Mouse (Mus musculus) CH12.LX (cell line): Measurements from ENCODE around the gene Tubb2b. TPM values are rescaled to one million over a fixed set of nuclear protein-coding genes. Genes with fewer than 3 reads are reported as not detected.

ENCODE experiments used
- DNase-seq: peaks from one replicate; pipeline ENCODE4 v3.0.0-alpha.2; 2013; ENCODE audit errors: extremely low read depth
- H3K27ac ChIP-seq: 2 replicates; pipeline ENCODE4 v1.5.1; 2012; ENCODE audit warnings: low read depth, mild to moderate bottlenecking, control low read depth, moderate library complexity; ENCODE audit not compliant: insufficient read depth
- H3K27me3 ChIP-seq: replicated peaks from 2 replicates; pipeline ENCODE3; 2012; ENCODE audit warnings: inconsistent platforms
- H3K36me3 ChIP-seq, 2 experiments: replicated peaks in 1 of 2; 2 replicates each; pipeline versions ENCODE3 to v1.6.1; 2012; ENCODE audit warnings: inconsistent platforms in 1 of 2, low read length in 1 of 2, mild to moderate bottlenecking in 1 of 2, mixed read lengths in 1 of 2, moderate library complexity in 1 of 2; ENCODE audit not compliant: control insufficient read depth in 1 of 2, insufficient read depth in 1 of 2
- H3K4me1 ChIP-seq, 2 experiments: 2 replicates each; pipeline ENCODE4 v1.6.1; 2012; ENCODE audit warnings: inconsistent platforms in 1 of 2, moderate library complexity in 1 of 2; ENCODE audit not compliant: insufficient read depth in 2 of 2, control insufficient read depth in 1 of 2
- H3K4me2 ChIP-seq: 2 replicates; pipeline ENCODE4 v1.6.1; 2012; ENCODE audit warnings: low read depth, mild to moderate bottlenecking, control low read depth; ENCODE audit not compliant: poor library complexity, insufficient read depth, severe bottlenecking
- H3K4me3 ChIP-seq, 3 experiments: fragments of 150-350 bp in 1 of 3; sonication (generic) in 1 of 3; replicated peaks in 1 of 3; 2 replicates each; pipeline versions ENCODE3 to v1.5.1; 2011 to 2012; ENCODE audit warnings: low read depth in 2 of 3, low read length in 2 of 3, mild to moderate bottlenecking in 2 of 3, moderate library complexity in 2 of 3, control low read depth in 1 of 3, improper control_type of control experiment in 1 of 3, inconsistent platforms in 1 of 3, mixed read lengths in 1 of 3; ENCODE audit not compliant: poor library complexity in 1 of 3
- H3K79me2 ChIP-seq: replicated peaks from 2 replicates; pipeline ENCODE4 v1.6.1; 2012; ENCODE audit warnings: mild to moderate bottlenecking, moderate library complexity; ENCODE audit not compliant: control insufficient read depth, poor library complexity, insufficient read depth, severe bottlenecking; ENCODE audit errors: extremely low read depth
- H3K9ac ChIP-seq: 2 replicates; pipeline ENCODE4 v1.6.1; 2012; ENCODE audit warnings: low read depth, mild to moderate bottlenecking, control low read depth, moderate library complexity; ENCODE audit not compliant: insufficient read depth
- H3K9me3 ChIP-seq: replicated peaks from 2 replicates; pipeline ENCODE3; 2012; ENCODE audit warnings: low read length, inconsistent platforms, mixed read lengths
- BHLHE40 ChIP-seq: IDR thresholded peaks from 2 replicates; pipeline ENCODE4 v1.6.1; 2011; ENCODE audit warnings: mild to moderate bottlenecking, low read depth, low read length, improper control_type of control experiment
- CHD1 ChIP-seq: IDR thresholded peaks from 2 replicates; pipeline ENCODE4 v1.6.1; 2012; ENCODE audit warnings: low read depth, low read length, improper control_type of control experiment, inconsistent platforms
- CTCF ChIP-seq, 2 experiments: IDR thresholded peaks in 1 of 2; conservative IDR thresholded peaks in 1 of 2; 2 replicates each; pipeline ENCODE4 v1.5.1; 2011 to 2012; ENCODE audit warnings: low read depth in 2 of 2, low read length in 2 of 2, improper control_type of control experiment in 1 of 2, inconsistent platforms in 1 of 2, mild to moderate bottlenecking in 1 of 2, moderate library complexity in 1 of 2
- E2F4 ChIP-seq: IDR thresholded peaks from 2 replicates; pipeline ENCODE4 v1.6.1; 2011; ENCODE audit warnings: low read depth, low read length, improper control_type of control experiment; ENCODE audit not compliant: insufficient replicate concordance
- EP300 ChIP-seq: IDR thresholded peaks from 2 replicates; pipeline ENCODE4 v1.6.1; 2011; ENCODE audit warnings: low read length, improper control_type of control experiment
- HCFC1 ChIP-seq: IDR thresholded peaks from 2 replicates; pipeline ENCODE4 v1.6.1; 2012; ENCODE audit warnings: low read depth, mild to moderate bottlenecking, inconsistent platforms, low read length, improper control_type of control experiment
- JUN ChIP-seq: IDR thresholded peaks from 2 replicates; pipeline ENCODE4 v1.6.1; 2011; ENCODE audit warnings: low read depth, mild to moderate bottlenecking, low read length, improper control_type of control experiment, moderate library complexity; ENCODE audit not compliant: insufficient read depth
- JUND ChIP-seq: conservative IDR thresholded peaks from 2 replicates; pipeline ENCODE4 v1.6.1; 2011; ENCODE audit warnings: low read depth, low read length, improper control_type of control experiment
- KAT2A ChIP-seq: IDR thresholded peaks from 2 replicates; pipeline ENCODE4 v1.6.1; 2012; ENCODE audit warnings: low read length, improper control_type of control experiment, inconsistent platforms; ENCODE audit not compliant: insufficient replicate concordance
- MAFK ChIP-seq: IDR thresholded peaks from 2 replicates; pipeline ENCODE4 v1.6.1; 2011; ENCODE audit warnings: low read length, improper control_type of control experiment; ENCODE audit not compliant: insufficient replicate concordance
- MAX ChIP-seq: IDR thresholded peaks from 2 replicates; pipeline ENCODE4 v1.6.1; 2011; ENCODE audit warnings: low read length, improper control_type of control experiment
- MYC ChIP-seq: IDR thresholded peaks from 2 replicates; pipeline ENCODE4 v1.6.1; 2011; ENCODE audit warnings: low read depth, mild to moderate bottlenecking, improper control_type of control experiment, low read length
- NRF1 ChIP-seq: IDR thresholded peaks from 2 replicates; pipeline ENCODE4 v1.6.1; 2014; ENCODE audit warnings: low read depth, mild to moderate bottlenecking, inconsistent platforms, low read length, improper control_type of control experiment, moderate library complexity
- RAD21 ChIP-seq: IDR thresholded peaks from 2 replicates; pipeline ENCODE4 v1.6.1; 2011; ENCODE audit warnings: low read depth, mild to moderate bottlenecking, low read length, improper control_type of control experiment, moderate library complexity
- USF1 ChIP-seq: IDR thresholded peaks from 2 replicates; pipeline ENCODE4 v1.6.1; 2014; ENCODE audit warnings: low read depth, mild to moderate bottlenecking, inconsistent platforms, low read length, improper control_type of control experiment
- USF2 ChIP-seq: conservative IDR thresholded peaks from 2 replicates; pipeline ENCODE4 v1.6.1; 2011; ENCODE audit warnings: low read depth, low read length, improper control_type of control experiment
- ZC3H11A ChIP-seq: IDR thresholded peaks from 2 replicates; pipeline ENCODE4 v1.6.1; 2012; ENCODE audit warnings: low read depth, mild to moderate bottlenecking, inconsistent platforms, low read length, improper control_type of control experiment
- ZNF384 ChIP-seq: IDR thresholded peaks from 2 replicates; pipeline ENCODE4 v1.6.1; 2012; ENCODE audit warnings: low read depth, low read length, improper control_type of control experiment, inconsistent platforms
- dilution Hi-C: fragments of 300-500 bp; cut with MboI; formaldehyde crosslinking; loops from 2 replicates; pipeline ENCODE4 v1.14.3; 2020; ENCODE audit warnings: low sequenced_read_pairs; ENCODE audit not compliant: extremely low pct_unique_long_range_greater_than_20kb, extremely low pct_ligation_motif_present
- in situ Hi-C: fragments of 300-500 bp; cut with MboI; formaldehyde crosslinking; loops from 3 replicates; pipeline ENCODE4 v1.14.3; 2019; ENCODE audit warnings: low sequenced_read_pairs, low pct_ligation_motif_present, low pct_unique_long_range_greater_than_20kb, mixed read lengths
- polyA plus RNA-seq: library from polyadenylated mRNA; unstranded; fragments of >175 nt; gene quantifications from 2 replicates; pipeline ENCODE4 v1.2.1, GENCODE M21; 2012; ENCODE audit warnings: low read depth; ENCODE audit not compliant: insufficient read length
- total RNA-seq, 2 experiments: library from RNA; depleted of rRNA; stranded (reverse); fragments of 300-350 nt in 1 of 2; fragments of >200 nt in 1 of 2; gene quantifications; 2 replicates each; pipeline ENCODE4 v1.2.3; 2012 to 2014

Tubb2b gene
- total and polyA plus RNA-seq, 3 experiments, result 33.6 to 49.8 (median 38.4) TPM

GRCm38 (mm10) chr13:34159926-34160325 lies 29.7 kb upstream of the Tubb2b start:
- no peak overlapping the region for H3K27ac ChIP-seq
- H3K4me2 ChIP-seq, result no peak overlapping the region
- H3K36me3 ChIP-seq, result peaks cover 0 to 2% of the 10 kb centered on the region in 2 experiments
- in situ Hi-C loops, result loop anchor here (5.0 to 10.0 kb wide), 2 partner anchors 108 to 205 kb away; no protein-coding TSS in a partner anchor
- H3K4me1 ChIP-seq, result peaks cover 13 to 48% of the 10 kb centered on the region in 2 experiments
- no peak for TF ChIP-seq HCFC1
- peak; percentile 96 for TF ChIP-seq CHD1
- TF ChIP-seq EP300, result peak; percentile 38; the same call in 1 of the 2 replicates
- no peak for TF ChIP-seq USF2
- dilution Hi-C loops, result no loop called here
- H3K27me3 ChIP-seq, result no peaks in the 10 kb centered on the region
- H3K4me3 ChIP-seq, result no peak overlapping the region
- H3K79me2 ChIP-seq, result peaks cover 15% of the 10 kb centered on the region
- H3K9ac ChIP-seq, result no peak overlapping the region
- H3K9me3 ChIP-seq, result peaks cover 4% of the 10 kb centered on the region
- DNase-seq, result no peak

- Histone ChIP-seq H3K4me3 (no peak overlapping the region), H3K4me1 (peaks cover 11 to 47% of the 10 kb centered on the region in 2 experiments), H3K36me3 (no peaks in the 10 kb centered on the region), H3K9ac (no peak overlapping the region), H3K4me2 (no peak overlapping the region), H3K9me3 (peaks cover 4% of the 10 kb centered on the region), H3K79me2 (no peaks in the 10 kb centered on the region), H3K27me3 (no peaks in the 10 kb centered on the region), H3K27ac (no peak overlapping the region)
- no peak for DNase-seq
- TF ChIP-seq MAFK, result peak; percentile 57; the same call in 1 of the 2 replicates
- TF ChIP-seq JUN, result no peak
- in situ Hi-C loops, result loop anchor here (10.0 kb wide), 1 partner anchor 203 kb away; no protein-coding TSS in a partner anchor
- dilution Hi-C loops, result no loop called here
Observed at GRCm38 (mm10) chr13:34157596-34158157, 27.4 kb upstream of the Tubb2b start.

GRCm38 (mm10) chr13:34156840-34157185 lies 26.5 kb upstream of the Tubb2b start:
- Histone ChIP-seq H3K4me2 (no peak overlapping the region), H3K79me2 (no peaks in the 10 kb centered on the region), H3K9ac (no peak overlapping the region), H3K9me3 (peaks cover 4% of the 10 kb centered on the region), H3K36me3 (no peaks in the 10 kb centered on the region), H3K27me3 (no peaks in the 10 kb centered on the region), H3K27ac (no peak overlapping the region), H3K4me1 (peaks cover 11 to 40% of the 10 kb centered on the region in 2 experiments), H3K4me3 (no peak overlapping the region)
- dilution Hi-C loops, result no loop called here
- no peak for DNase-seq
- in situ Hi-C loops, result loop anchor here (10.0 kb wide), 1 partner anchor 202 kb away; no protein-coding TSS in a partner anchor
- TF ChIP-seq USF1 (no peak), ZC3H11A (no peak), CTCF (conservative IDR thresholded peaks at IDR 0.05 in 1 of 2, IDR thresholded peaks at IDR 0.05 in 1 of 2; ENCODE audit: low read depth in 2 of 2, low read length in 2 of 2) (no peak), JUND (no peak), BHLHE40 (no peak), RAD21 (no peak), KAT2A (no peak), E2F4 (no peak), NRF1 (no peak), CHD1 (no peak), MAX (no peak), ZNF384 (no peak), MYC (no peak)
